Mouse (Mus musculus) kidney, postnatal 10 days (tissue): ENCODE results near the gene Timmdc1.
A peak's percentile ranks its signal among the peaks of the same experiment; 100 is the strongest.

Source experiments
- DNase-seq: peaks from one replicate; pipeline ENCODE4 v3.0.0; 2021; ENCODE audit warnings: mixed read lengths

Timmdc1 gene

GRCm38 (mm10) chr16:38461749-38462148 is 60.7 kb downstream of the Timmdc1 start:
- no peak for DNase-seq

- DNase-seq = no peak
Observed at GRCm38 (mm10) chr16:38459990-38460389, 62.5 kb downstream of the Timmdc1 start.

- DNase-seq = no peak
Observed at GRCm38 (mm10) chr16:38458600-38459280, 63.7 kb downstream of the Timmdc1 start.

- DNase-seq = no peak
Observed at GRCm38 (mm10) chr16:38456812-38457567, 65.5 kb downstream of the Timmdc1 start.

DNA sequence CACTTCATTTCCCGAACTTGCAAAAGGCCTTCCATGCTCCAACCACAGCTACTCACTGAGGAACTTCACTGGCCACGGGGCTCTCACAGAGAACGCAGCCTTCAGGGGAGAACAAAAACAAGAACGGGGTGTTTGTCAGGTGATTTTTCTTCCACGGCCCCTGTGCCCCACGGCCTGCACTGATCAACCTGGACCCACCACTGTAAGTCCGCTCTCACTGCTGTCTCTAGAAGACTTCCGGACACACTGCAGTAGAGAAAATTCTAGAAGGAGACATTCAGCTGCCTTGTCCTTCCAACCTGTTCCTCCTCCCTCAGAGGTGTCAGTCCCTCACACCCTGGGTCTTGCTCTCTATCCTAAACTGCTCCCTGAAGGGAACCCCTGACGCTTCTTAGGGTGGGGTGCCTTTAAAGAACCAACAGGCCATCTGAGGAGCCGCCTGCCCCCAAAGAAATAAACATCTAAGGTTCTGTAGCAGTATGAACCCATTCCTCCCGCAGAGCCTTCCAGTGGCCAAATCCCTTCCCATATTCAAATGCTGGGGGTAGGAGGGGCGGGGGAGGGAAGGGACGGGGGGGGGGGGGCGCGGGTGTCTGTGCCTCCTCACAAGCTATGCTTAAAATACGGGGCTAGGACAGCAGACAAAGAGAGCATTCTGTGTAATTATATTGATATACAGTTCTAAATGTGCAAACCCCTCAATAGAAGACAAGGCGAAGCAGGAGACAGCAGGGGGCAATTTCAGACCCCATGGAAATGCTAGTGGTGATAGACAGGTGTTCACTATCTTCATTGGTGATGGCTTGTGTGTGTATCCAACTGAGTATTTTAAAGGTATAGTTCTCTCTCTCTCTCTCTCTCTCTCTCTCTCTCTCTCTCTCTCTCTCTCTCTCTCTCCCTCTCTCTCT is 66.7 kb downstream of the Timmdc1 start, which contains the start of gene Cd80:
Gene Cd80, plus strand, starts transcription at position 51 of the 908 bp plus-strand sequence.
- no peak for DNase-seq

DNA sequence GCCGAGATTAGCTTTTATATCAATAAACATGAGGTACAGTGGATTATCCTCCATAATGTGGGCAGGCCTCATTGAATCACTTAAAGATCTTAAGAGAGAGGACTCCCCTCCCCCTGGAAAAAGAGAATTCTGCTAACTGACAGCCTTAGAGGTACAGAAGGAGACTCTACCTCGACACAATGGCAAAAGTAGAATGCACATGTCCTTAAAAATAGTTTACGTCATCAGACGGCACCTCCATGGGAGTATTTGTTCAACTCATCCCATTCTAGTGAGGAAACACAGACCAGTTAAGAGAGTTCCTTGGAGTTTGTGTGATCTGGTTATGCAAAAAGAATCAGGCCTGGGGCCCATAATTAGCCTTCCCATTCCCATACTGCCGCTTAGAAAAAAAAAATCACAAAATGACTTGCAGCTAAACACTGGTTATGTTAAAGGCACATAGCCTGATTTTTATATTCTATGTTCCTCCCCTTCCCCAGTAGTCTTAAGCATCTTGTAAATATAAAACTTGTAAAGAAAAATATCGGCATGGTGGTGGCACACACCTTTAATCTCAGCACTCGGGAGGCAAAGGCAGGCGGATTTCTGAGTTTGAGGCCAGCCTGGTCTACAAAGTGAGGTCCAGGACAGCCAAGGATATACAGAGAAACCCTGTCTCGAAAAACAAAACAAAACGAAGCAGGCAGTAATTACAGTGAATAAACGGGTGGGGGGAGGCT is 67.8 kb downstream of the Timmdc1 start:
- no peak for DNase-seq

DNA sequence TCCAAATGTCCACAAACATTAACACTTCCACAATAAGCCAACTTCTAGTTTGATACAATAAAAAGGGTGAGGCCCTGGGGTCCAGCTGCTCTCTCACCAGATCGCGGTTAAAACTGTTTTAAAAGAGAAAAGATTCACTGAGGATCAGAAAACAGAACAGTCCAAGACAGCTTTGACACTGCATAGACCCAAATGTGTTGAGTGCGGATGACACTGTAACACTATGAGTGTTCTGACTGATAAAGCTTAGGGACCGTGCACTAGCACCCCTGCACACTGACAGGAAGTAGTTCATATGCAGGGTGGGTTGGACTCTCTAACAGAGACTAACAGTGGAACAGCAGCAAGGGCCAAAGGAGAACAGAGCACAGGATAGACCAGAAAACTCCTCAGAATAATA is 68.5 kb downstream of the Timmdc1 start:
- no peak for DNase-seq

DNA sequence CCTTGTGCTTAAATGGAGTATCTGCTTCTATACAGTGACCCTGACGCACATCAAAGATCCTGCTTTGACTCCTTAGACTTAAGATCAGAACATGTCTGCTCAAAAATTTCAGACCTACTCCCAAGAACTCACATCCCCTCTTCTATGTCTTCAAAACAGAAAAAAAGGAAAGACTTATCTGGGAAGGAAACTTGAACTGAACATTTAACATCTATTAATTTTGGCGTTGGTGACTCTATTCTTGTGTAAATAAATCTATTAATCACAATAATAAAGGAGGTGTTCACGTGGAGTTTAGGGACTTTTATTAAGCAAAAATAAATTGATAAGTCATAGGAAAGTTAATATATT is 69.3 kb downstream of the Timmdc1 start:
- no peak for DNase-seq

GRCm38 (mm10) chr16:38452442-38453202 is 69.8 kb downstream of the Timmdc1 start, which contains the start of gene Adprh:
Gene Adprh (minus strand): TSS chr16:38452703.
- DNase-seq = peak; percentile 97

GRCm38 (mm10) chr16:38451421-38452205 is 70.8 kb downstream of the Timmdc1 start:
- no peak for DNase-seq

DNA sequence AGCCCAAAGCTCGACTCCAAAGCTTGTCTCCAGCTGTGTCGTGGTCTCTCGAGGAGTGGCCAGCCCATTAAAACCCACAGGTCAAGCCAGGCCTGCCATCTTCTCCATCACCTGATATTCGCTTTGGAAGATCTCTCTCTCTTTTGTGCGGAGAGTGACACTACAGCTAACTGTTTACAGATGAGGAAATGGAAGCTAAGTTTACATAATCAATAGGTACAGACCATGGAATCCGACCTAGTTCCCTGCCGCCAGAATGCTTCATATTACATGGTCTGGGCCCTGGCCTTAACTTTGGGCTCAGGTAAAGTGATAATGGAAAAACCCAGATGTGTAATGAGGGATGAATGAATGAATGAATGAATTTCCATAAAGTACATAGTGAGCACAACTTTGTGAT is 71.8 kb downstream of the Timmdc1 start:
- no peak for DNase-seq

DNA sequence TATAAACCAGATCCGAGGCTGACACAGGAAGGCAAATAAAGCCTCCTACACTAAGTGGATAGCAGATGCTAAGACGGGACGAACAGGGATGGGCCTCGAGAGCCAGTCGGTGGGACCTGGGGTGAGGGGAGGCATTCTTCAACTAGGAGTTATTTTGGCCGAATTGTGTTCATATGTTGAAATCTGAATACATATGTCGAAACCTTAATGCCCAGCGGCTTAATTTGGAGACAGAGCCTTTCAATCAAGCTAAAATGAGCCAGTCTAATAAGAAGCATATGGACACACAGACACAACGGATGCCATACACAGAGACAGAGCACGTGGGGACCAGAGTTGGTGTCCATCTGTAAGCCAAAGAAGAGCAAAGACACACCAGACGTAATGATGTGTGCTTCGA is 74.0 kb downstream of the Timmdc1 start:
- no peak for DNase-seq
